Comparison of ENCODE assay signal across 17 mouse cellular contexts in genomic region chr10:73947799-73948198, GRCm38 (mm10).
"Had no signal": no experiment of that assay in that cellular context is flagged by ENCODE, and none has a peak within 500 bp of the region (broad histone marks: within the 10 kb centered on the region; RNA-seq: fewer than 3 reads in every experiment).

No protein-coding gene starts in this region.

- DNase-seq: liver; liver, embryonic 13.5 days; liver, postnatal 0 days; lung, adult 2 months; lung, postnatal 10 days; right cerebral cortex, postnatal 14 days; thymus, adult 2 months; thymus, postnatal 25 days; thymus, postnatal 4 days had no signal

- H3K27ac ChIP-seq: liver, embryonic 13.5 days; liver, embryonic 15.5 days; macrophage; midbrain, embryonic 12.5 days; midbrain, embryonic 15.5 days; neural tube, embryonic 12.5 days; stomach, embryonic 15.5 days; stomach, postnatal 0 days had no signal

- H3K9me3 ChIP-seq: liver, embryonic 13.5 days; liver, embryonic 15.5 days; megakaryocyte, embryonic 14.5 days; midbrain, embryonic 12.5 days; midbrain, embryonic 15.5 days; neural tube, embryonic 12.5 days; stomach, embryonic 15.5 days had no signal

- ATAC-seq: liver, postnatal 0 days; midbrain, embryonic 15.5 days had no signal

- H3K27me3 ChIP-seq: liver, embryonic 13.5 days; liver, embryonic 15.5 days; megakaryocyte, embryonic 14.5 days; midbrain, embryonic 12.5 days; midbrain, embryonic 15.5 days; neural tube, embryonic 12.5 days; stomach, embryonic 15.5 days had no signal

- H3K9ac ChIP-seq: liver, embryonic 13.5 days; liver, embryonic 15.5 days; liver, postnatal 0 days; midbrain, embryonic 12.5 days; midbrain, embryonic 15.5 days; neural tube, embryonic 12.5 days; stomach, embryonic 15.5 days had no signal

- H3K4me3 ChIP-seq: liver, embryonic 13.5 days; liver, embryonic 15.5 days; megakaryocyte, embryonic 14.5 days; midbrain, embryonic 12.5 days; midbrain, embryonic 15.5 days; neural tube, embryonic 12.5 days; stomach, embryonic 15.5 days had no signal

- H3K4me2 ChIP-seq: liver, embryonic 13.5 days; liver, embryonic 15.5 days; midbrain, embryonic 12.5 days; midbrain, embryonic 15.5 days; neural tube, embryonic 12.5 days; stomach, embryonic 15.5 days had no signal

- H3K36me3 ChIP-seq: liver, embryonic 13.5 days; liver, embryonic 15.5 days; midbrain, embryonic 12.5 days; midbrain, embryonic 15.5 days; neural tube, embryonic 12.5 days; stomach, embryonic 15.5 days had no signal

- H3K4me1 ChIP-seq: liver, embryonic 13.5 days; liver, embryonic 15.5 days; megakaryocyte, embryonic 14.5 days; midbrain, embryonic 12.5 days; midbrain, embryonic 15.5 days; neural tube, embryonic 12.5 days; stomach, embryonic 15.5 days had no signal
